Mouse (Mus musculus): ENCODE data around the gene Fanci.

DNA sequence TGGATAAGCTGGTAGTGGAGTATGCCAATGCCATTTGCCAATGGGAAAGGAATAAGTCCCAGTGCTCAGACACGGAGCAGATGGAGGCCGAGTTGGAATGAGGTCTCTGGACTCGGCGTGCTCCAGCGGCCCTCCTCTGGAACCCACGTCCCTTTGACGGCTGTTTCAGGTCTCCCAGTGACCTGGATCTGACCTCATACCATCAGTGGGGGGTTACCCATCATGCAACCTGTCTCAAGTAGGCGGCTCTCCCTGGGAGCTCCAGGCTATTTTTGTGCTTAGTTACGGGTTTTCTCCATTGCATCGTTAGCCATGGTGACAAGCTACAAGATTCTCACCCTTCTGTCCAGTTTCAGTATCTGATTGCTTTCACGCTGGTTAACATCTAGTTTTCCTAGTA lies 31.7 kb upstream of the Fanci start:
- TF ChIP-seq NELFE (IDR thresholded peaks at IDR 0.05; ENCODE audit: low read depth, low read length) (no peak), HCFC1 (IDR thresholded peaks at IDR 0.05; ENCODE audit: low read depth, low read length) (no peak), ZKSCAN1 (IDR thresholded peaks at IDR 0.05; ENCODE audit: borderline replicate concordance, low read depth, low read length) (no peak), CHD1 (IDR thresholded peaks at IDR 0.05; ENCODE audit: low read depth, low read length) (no peak), MYC (IDR thresholded peaks at IDR 0.05; ENCODE audit: low read depth, low read length) (no peak), TBP (conservative IDR thresholded peaks at IDR 0.05; ENCODE audit: low read depth, low read length) (no peak), POLR2A (IDR thresholded peaks at IDR 0.05; ENCODE audit: low read depth, low read length) (no peak), ZC3H11A (IDR thresholded peaks at IDR 0.05; ENCODE audit: low read depth, low read length) (no peak), MAZ (IDR thresholded peaks at IDR 0.05; ENCODE audit: low read depth, low read length) (no peak), CTCF (conservative IDR thresholded peaks at IDR 0.05 in 1 of 2, IDR thresholded peaks at IDR 0.05 in 1 of 2; ENCODE audit: low read depth in 2 of 2, low read length in 2 of 2) (no peak), IRF4 (IDR thresholded peaks at IDR 0.05; ENCODE audit: low read depth, low read length) (no peak), E2F4 (IDR thresholded peaks at IDR 0.05; ENCODE audit: insufficient replicate concordance, low read depth, low read length) (no peak)
